Comparison of ENCODE assay signal across 9 mouse cellular contexts in the genomic region with DNA sequence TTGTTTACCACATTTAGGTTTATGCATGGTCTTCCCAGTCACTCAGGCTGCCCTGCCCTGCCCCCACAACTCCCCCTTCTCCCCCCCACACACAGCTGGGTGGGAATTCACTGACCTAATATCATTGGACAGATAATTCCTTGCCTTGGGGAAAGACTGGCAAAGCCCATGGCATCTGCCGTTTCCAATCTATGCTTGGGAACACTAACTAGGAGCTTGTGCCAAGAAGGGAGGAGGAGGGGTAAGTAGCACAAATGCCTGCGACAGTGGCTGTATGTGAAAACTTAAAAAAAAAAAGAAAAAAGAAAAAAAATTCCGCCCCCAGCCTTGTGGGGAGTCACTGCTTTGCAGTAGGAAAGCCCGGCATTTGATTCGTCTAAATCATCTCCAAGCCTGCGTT. TPM values are rescaled to one million over a fixed set of nuclear protein-coding genes. Genes with fewer than 3 reads are reported as not detected.
A peak's percentile ranks its signal among the peaks of the same experiment; 100 is the strongest.
DNase-seq lines count a peak whose midpoint lies in the region; ATAC-seq and TF ChIP-seq lines count a peak whose summit lies in the region.
"Had no signal": no experiment of that assay in that cellular context is flagged by ENCODE, and none has a peak within 500 bp of the region (broad histone marks: within the 10 kb centered on the region; RNA-seq: fewer than 3 reads in every experiment).

No protein-coding gene starts in this region.

- WGBS in hindbrain, embryonic 13.5 days, result 28% methylated on average over 6 of the region's 6 CpGs
- 57% methylated on average over 6 of the region's 6 CpGs for WGBS in hindbrain, embryonic 10.5 days
- 12% methylated on average over 6 of the region's 6 CpGs for WGBS in cerebellum, adult 2 months
- 44% methylated on average over 6 of the region's 6 CpGs for WGBS in heart, embryonic 13.5 days
- WGBS in midbrain, embryonic 13.5 days, result 24% methylated on average over 6 of the region's 6 CpGs

- H3K4me3 ChIP-seq in hindbrain, embryonic 13.5 days, result no peak overlapping the region
- H3K4me3 ChIP-seq in hindbrain, embryonic 10.5 days, result no peak overlapping the region
- H3K4me3 ChIP-seq in cerebellum, adult 2 months (replicated peaks; ENCODE audit: insufficient read depth, low read depth, low read length), result no peak overlapping the region
- no peak overlapping the region for H3K4me3 ChIP-seq in heart, embryonic 13.5 days
- no peak overlapping the region for H3K4me3 ChIP-seq in midbrain, embryonic 13.5 days (replicated peaks)
- H3K4me3 ChIP-seq: limb, embryonic 12.5 days had no signal

- H3K9ac ChIP-seq in hindbrain, embryonic 13.5 days, result no peak overlapping the region
- H3K9ac ChIP-seq in heart, embryonic 13.5 days, result peak overlapping the region; percentile 34; the same call in 1 of the 2 replicates
- H3K9ac ChIP-seq in midbrain, embryonic 13.5 days (replicated peaks), result no peak overlapping the region
- H3K9ac ChIP-seq: limb, embryonic 12.5 days had no signal

- peaks cover 12% of the 10 kb centered on the region for H3K36me3 ChIP-seq in hindbrain, embryonic 13.5 days
- H3K36me3 ChIP-seq in hindbrain, embryonic 10.5 days, result peaks cover 67% of the 10 kb centered on the region
- H3K36me3 ChIP-seq in heart, embryonic 13.5 days, result peaks cover 38% of the 10 kb centered on the region
- H3K36me3 ChIP-seq in midbrain, embryonic 13.5 days, result peaks cover 12% of the 10 kb centered on the region

- TF ChIP-seq CTCF in cerebellum, adult 2 months (IDR thresholded peaks at IDR 0.05; ENCODE audit: borderline replicate concordance, insufficient read depth, low read depth, low read length), result no peak

- peak overlapping the region; percentile 82 for H3K27ac ChIP-seq in hindbrain, embryonic 13.5 days
- no peak overlapping the region for H3K27ac ChIP-seq in hindbrain, embryonic 10.5 days
- H3K27ac ChIP-seq in cerebellum, adult 2 months (ENCODE audit: insufficient read depth, low read length), result no peak overlapping the region
- H3K27ac ChIP-seq in heart, embryonic 13.5 days (replicated peaks), result peak overlapping the region; percentile 84
- H3K27ac ChIP-seq in midbrain, embryonic 13.5 days, result peak overlapping the region; percentile 59
- H3K27ac ChIP-seq: limb, embryonic 12.5 days had no signal

- no peak for DNase-seq in hindbrain, embryonic 10.5 days (ENCODE audit: low spot score)
- peak; percentile 55 to 80 for DNase-seq in cerebellum, adult 2 months
- DNase-seq in embryo, embryonic 9.5 days (ENCODE audit: extremely low spot score), result no peak
- DNase-seq in urinary bladder, adult 2 months (ENCODE audit: low spot score), result no peak
- DNase-seq in thymus, postnatal 36 days, result no peak

- H3K4me2 ChIP-seq in hindbrain, embryonic 13.5 days, result peak overlapping the region; percentile 4; the same call in 1 of the 2 replicates
- no peak overlapping the region; the same call in 1 of the 2 replicates for H3K4me2 ChIP-seq in heart, embryonic 13.5 days
- no peak overlapping the region; the same call in 1 of the 2 replicates for H3K4me2 ChIP-seq in midbrain, embryonic 13.5 days (replicated peaks)
- H3K4me2 ChIP-seq: limb, embryonic 12.5 days had no signal

- no peaks in the 10 kb centered on the region for H3K27me3 ChIP-seq in hindbrain, embryonic 13.5 days
- H3K27me3 ChIP-seq in hindbrain, embryonic 10.5 days (ENCODE audit: insufficient read depth, poor library complexity, severe bottlenecking), result no peaks in the 10 kb centered on the region
- H3K27me3 ChIP-seq in cerebellum, adult 2 months (ENCODE audit: control insufficient read depth, insufficient read depth, low read length), result no peaks in the 10 kb centered on the region
- H3K27me3 ChIP-seq in heart, embryonic 13.5 days (replicated peaks), result no peaks in the 10 kb centered on the region
- H3K27me3 ChIP-seq in midbrain, embryonic 13.5 days, result no peaks in the 10 kb centered on the region
- H3K27me3 ChIP-seq: limb, embryonic 12.5 days had no signal

- peak; percentile 52 for ATAC-seq in hindbrain, embryonic 13.5 days (ENCODE audit: low FRiP score)
- ATAC-seq in heart, embryonic 13.5 days (ENCODE audit: extremely low read depth, insufficient number of reproducible peaks, low FRiP score, low TSS enrichment), result no peak
- ATAC-seq in midbrain, embryonic 13.5 days, result peak; percentile 69

- TF ChIP-seq POLR2A in cerebellum, adult 2 months (IDR thresholded peaks at IDR 0.05; ENCODE audit: borderline replicate concordance, insufficient read depth, low read length), result no peak

- peaks cover 65% of the 10 kb centered on the region for H3K4me1 ChIP-seq in hindbrain, embryonic 13.5 days (replicated peaks)
- peaks cover 52% of the 10 kb centered on the region for H3K4me1 ChIP-seq in hindbrain, embryonic 10.5 days (replicated peaks)
- peaks cover 33% of the 10 kb centered on the region for H3K4me1 ChIP-seq in cerebellum, adult 2 months (ENCODE audit: control insufficient read depth, insufficient read depth, low read length)
- H3K4me1 ChIP-seq in heart, embryonic 13.5 days, result peaks cover 77% of the 10 kb centered on the region
- H3K4me1 ChIP-seq in midbrain, embryonic 13.5 days (replicated peaks), result peaks cover 61% of the 10 kb centered on the region

- no peaks in the 10 kb centered on the region for H3K9me3 ChIP-seq in hindbrain, embryonic 13.5 days
- no peaks in the 10 kb centered on the region for H3K9me3 ChIP-seq in hindbrain, embryonic 10.5 days
- H3K9me3 ChIP-seq in heart, embryonic 13.5 days, result no peaks in the 10 kb centered on the region
- no peaks in the 10 kb centered on the region for H3K9me3 ChIP-seq in midbrain, embryonic 13.5 days
- H3K9me3 ChIP-seq: limb, embryonic 12.5 days had no signal

RNA-seq across cellular contexts. Expression of a gene that starts 56.4 kb away (rescaled TPM):
- polyA plus RNA-seq in hindbrain, embryonic 13.5 days (2015; fragmentation: Nextera tagmentation; extraction: Ambion mirVana), result 26.3 and 33.9 TPM in 2 replicates
- polyA plus RNA-seq in hindbrain, embryonic 10.5 days (2016; fragmentation: Nextera tagmentation; extraction: Ambion mirVana), result 87.4 and 92.5 TPM in 2 replicates
- 77.9 and 95.3 TPM in 2 replicates for polyA plus RNA-seq in cerebellum, adult 2 months (2012; rRNA removed)
- polyA plus RNA-seq in heart, embryonic 13.5 days (2015; fragmentation: Nextera tagmentation; extraction: Ambion mirVana), result 19.2 and 22.5 TPM in 2 replicates
- polyA plus RNA-seq in midbrain, embryonic 13.5 days (2015; fragmentation: Nextera tagmentation; extraction: Ambion mirVana), result 29.9 and 39.4 TPM in 2 replicates
- polyA plus RNA-seq in urinary bladder, adult 2 months (2012; rRNA removed), result 80.2 and 89.9 TPM in 2 replicates

RNA-seq across cellular contexts. Expression of a gene that starts 57.4 kb away (rescaled TPM):
- 82.8 and 85.6 TPM in 2 replicates for polyA plus RNA-seq in hindbrain, embryonic 13.5 days (2015; fragmentation: Nextera tagmentation; extraction: Ambion mirVana)
- polyA plus RNA-seq in hindbrain, embryonic 10.5 days (2016; fragmentation: Nextera tagmentation; extraction: Ambion mirVana), result 119 and 123 TPM in 2 replicates
- polyA plus RNA-seq in cerebellum, adult 2 months (2012; rRNA removed), result 96.2 and 111 TPM in 2 replicates
- 46.8 and 50.6 TPM in 2 replicates for polyA plus RNA-seq in heart, embryonic 13.5 days (2015; fragmentation: Nextera tagmentation; extraction: Ambion mirVana)
- 88.4 and 91.0 TPM in 2 replicates for polyA plus RNA-seq in midbrain, embryonic 13.5 days (2015; fragmentation: Nextera tagmentation; extraction: Ambion mirVana)
- polyA plus RNA-seq in urinary bladder, adult 2 months (2012; rRNA removed), result 83.1 and 99.4 TPM in 2 replicates

Comparison
In these comparisons a context has a peak if more than half of its experiments do, and no peak if none do; other contexts are left out.
1. H3K27ac ChIP-seq: peak in hindbrain, embryonic 13.5 days (single experiment), heart, embryonic 13.5 days (single experiment) and midbrain, embryonic 13.5 days (single experiment); none in hindbrain, embryonic 10.5 days (single experiment) and cerebellum, adult 2 months (single experiment).
2. DNase-seq: peak in cerebellum, adult 2 months (2 of 2); none in hindbrain, embryonic 10.5 days (single experiment), embryo, embryonic 9.5 days (single experiment), urinary bladder, adult 2 months (single experiment) and thymus, postnatal 36 days (0 of 2).